Mouse (Mus musculus): ENCODE results near the gene Nrcam.

- TF ChIP-seq CTCF (conservative IDR thresholded peaks at IDR 0.05; ENCODE audit: low read length) (no peak), POU5F1 (IDR thresholded peaks at IDR 0.05; ENCODE audit: borderline replicate concordance, low read length) (no peak), NANOG (IDR thresholded peaks at IDR 0.05; ENCODE audit: borderline replicate concordance, low read length) (no peak)
Measured at GRCm38 (mm10) chr12:44425040-44425439, 96.4 kb downstream of the Nrcam start.
